Mouse (Mus musculus) limb, embryonic 12.5 days (tissue): ENCODE data around the gene 1700012A03Rik. TPM values are rescaled to one million over a fixed set of nuclear protein-coding genes. Genes with fewer than 3 reads are reported as not detected.

Source experiments
- ATAC-seq: fragments of 200-750 bp; cut with Nextera tagmentation; 2 replicates; pipeline ENCODE4 v1.8.0; 2017; ENCODE audit warnings: low read depth, moderate TSS enrichment; ENCODE audit not compliant: insufficient number of reproducible peaks, insufficient read depth, low FRiP score, low TSS enrichment
- H3K27ac ChIP-seq: fragments of 300-500 bp; sonication (generic); 2 replicates; pipeline ENCODE4 v1.5.1; 2016; ENCODE audit warnings: mild to moderate bottlenecking, moderate library complexity
- H3K27me3 ChIP-seq: fragments of 300-500 bp; sonication (generic); 2 replicates; pipeline ENCODE4 v1.6.1; 2016; ENCODE audit warnings: mild to moderate bottlenecking, moderate library complexity
- H3K36me3 ChIP-seq: fragments of 300-500 bp; sonication (generic); 2 replicates; pipeline ENCODE4 v1.6.1; 2016; ENCODE audit warnings: mild to moderate bottlenecking, moderate library complexity
- H3K4me1 ChIP-seq: fragments of 300-500 bp; sonication (generic); replicated peaks from 2 replicates; pipeline ENCODE4 v1.6.1; 2016
- H3K4me2 ChIP-seq: fragments of 300-500 bp; sonication (generic); 2 replicates; pipeline ENCODE4 v1.6.1; 2016; ENCODE audit warnings: mild to moderate bottlenecking, moderate library complexity
- H3K4me3 ChIP-seq: fragments of 300-500 bp; sonication (generic); replicated peaks from 2 replicates; pipeline ENCODE4 v1.5.1; 2016; ENCODE audit warnings: mild to moderate bottlenecking
- H3K9ac ChIP-seq: fragments of 300-500 bp; sonication (generic); replicated peaks from 2 replicates; pipeline ENCODE4 v1.6.1; 2016; ENCODE audit warnings: mild to moderate bottlenecking, moderate library complexity
- H3K9me3 ChIP-seq: fragments of 300-500 bp; sonication (generic); 2 replicates; pipeline ENCODE4 v1.6.1; 2016; ENCODE audit warnings: mild to moderate bottlenecking, moderate library complexity
- WGBS: fragments of 180-500 bp; shearing (Covaris S2); methylation state at CpG from one replicate; pipeline ENCODE4 v1.1.7; 2016; 5-methylcytosine and 5-hydroxymethylcytosine counted together
- polyA plus RNA-seq: library from polyadenylated mRNA; unstranded; fragments of >200 nt; fragmentation: Nextera tagmentation; extraction: Ambion mirVana; gene quantifications from 2 replicates; pipeline ENCODE4 v1.2.1, GENCODE M21; 2016

The 1700012A03Rik gene
- polyA plus RNA-seq, result not detected in 2 replicates

- Histone ChIP-seq H3K4me2 (no peak within 1 kb of the TSS), H3K27ac (no peak within 1 kb of the TSS), H3K27me3 (no peaks in the 10 kb centered on the region), H3K9me3 (no peaks in the 10 kb centered on the region), H3K4me1 (0 out of 2 replicates have a peak, but pooled peaks cover 8% of the 10 kb centered on the region), H3K9ac (no peak within 1 kb of the TSS), H3K36me3 (no peaks in the 10 kb centered on the region), H3K4me3 (no peak within 1 kb of the TSS)
- WGBS, result 71% methylated on average over 3 of the region's 3 CpGs
- no peak for ATAC-seq
Measured at GRCm38 (mm10) chr6:32049951-32050345, at the start of gene 1700012A03Rik. Gene 1700012A03Rik, plus strand, starts transcription at chr6:32050246.

DNA sequence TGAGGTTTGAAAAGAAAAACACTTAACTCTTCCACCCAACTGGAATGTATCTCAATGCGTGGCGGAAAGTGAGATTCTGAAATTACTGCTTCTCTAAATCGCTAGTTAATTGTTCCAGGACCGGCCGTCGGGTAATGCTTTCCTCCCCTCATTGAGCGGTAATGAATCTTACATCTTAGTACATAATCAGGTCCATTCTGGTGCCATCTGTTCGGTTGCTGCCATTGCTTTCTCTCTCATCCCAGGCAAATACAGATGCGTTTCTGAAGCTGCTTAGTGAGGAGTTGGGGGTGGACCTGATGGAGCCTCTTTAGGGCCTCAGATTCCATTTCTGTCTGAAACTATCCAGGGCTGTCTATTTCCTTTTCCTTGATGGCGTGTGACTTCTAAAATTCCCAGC is 45.8 kb upstream of the 1700012A03Rik start:
- no peaks in the 10 kb centered on the region for H3K9me3 ChIP-seq
- ATAC-seq, result no peak

DNA sequence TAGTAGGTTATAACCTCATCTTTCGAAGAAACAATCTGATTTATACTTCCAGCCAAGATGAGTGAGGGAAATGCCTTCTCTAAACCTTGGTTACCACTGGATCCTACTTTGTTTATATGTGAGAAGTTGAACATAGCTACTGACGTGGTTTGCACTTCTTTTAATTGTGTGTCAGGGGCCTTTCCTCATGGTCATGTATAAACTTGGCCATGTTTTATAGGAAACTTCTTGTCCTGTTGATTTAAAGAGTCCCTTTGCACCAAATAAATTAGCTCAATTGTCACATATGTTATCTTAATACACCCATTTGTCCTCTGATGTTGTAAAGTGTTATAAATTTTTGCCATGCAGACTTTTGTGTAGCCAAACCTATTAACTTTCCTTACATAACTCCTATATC is 44.1 kb upstream of the 1700012A03Rik start:
- Histone ChIP-seq H3K27ac (no peak overlapping the region), H3K9ac (no peak overlapping the region), H3K4me2 (no peak overlapping the region), H3K4me1 (no peaks in the 10 kb centered on the region), H3K4me3 (no peak overlapping the region), H3K27me3 (no peaks in the 10 kb centered on the region), H3K9me3 (no peaks in the 10 kb centered on the region), H3K36me3 (no peaks in the 10 kb centered on the region)
- 76% methylated on average over 2 of the region's 2 CpGs for WGBS
- no peak for ATAC-seq

More for the DNA sequence above, 45.8 kb upstream of the 1700012A03Rik start:
- Histone ChIP-seq H3K27ac (no peak overlapping the region), H3K36me3 (no peaks in the 10 kb centered on the region), H3K9ac (no peak overlapping the region), H3K4me2 (no peak overlapping the region), H3K4me1 (no peaks in the 10 kb centered on the region), H3K4me3 (no peak overlapping the region), H3K27me3 (no peaks in the 10 kb centered on the region)
- 81% methylated on average over 10 of the region's 10 CpGs for WGBS

DNA sequence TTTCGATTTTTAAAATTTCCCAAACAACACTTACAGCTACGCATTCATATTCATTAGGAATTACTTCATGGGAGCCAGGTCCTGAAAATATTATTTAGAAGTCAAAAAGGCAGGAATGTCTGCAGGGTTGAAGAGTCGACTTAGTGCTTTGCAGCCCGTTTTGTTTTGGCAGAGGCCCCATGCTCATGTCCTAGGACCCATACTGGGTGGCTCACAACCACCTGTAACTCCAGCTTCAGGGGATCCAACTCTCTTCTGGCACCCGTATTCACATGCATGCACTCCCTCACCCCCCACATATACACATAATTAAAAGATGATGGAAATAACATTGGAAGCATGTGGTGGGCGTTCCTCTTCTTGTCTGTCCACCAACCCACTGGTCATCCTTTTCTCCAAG is 43.7 kb upstream of the 1700012A03Rik start:
- Histone ChIP-seq H3K27ac (no peak overlapping the region), H3K4me1 (no peaks in the 10 kb centered on the region), H3K4me3 (no peak overlapping the region), H3K27me3 (no peaks in the 10 kb centered on the region), H3K9me3 (no peaks in the 10 kb centered on the region), H3K36me3 (no peaks in the 10 kb centered on the region), H3K4me2 (no peak overlapping the region), H3K9ac (no peak overlapping the region)
- 83% methylated on average over 6 of the region's 6 CpGs for WGBS
- no peak for ATAC-seq

DNA sequence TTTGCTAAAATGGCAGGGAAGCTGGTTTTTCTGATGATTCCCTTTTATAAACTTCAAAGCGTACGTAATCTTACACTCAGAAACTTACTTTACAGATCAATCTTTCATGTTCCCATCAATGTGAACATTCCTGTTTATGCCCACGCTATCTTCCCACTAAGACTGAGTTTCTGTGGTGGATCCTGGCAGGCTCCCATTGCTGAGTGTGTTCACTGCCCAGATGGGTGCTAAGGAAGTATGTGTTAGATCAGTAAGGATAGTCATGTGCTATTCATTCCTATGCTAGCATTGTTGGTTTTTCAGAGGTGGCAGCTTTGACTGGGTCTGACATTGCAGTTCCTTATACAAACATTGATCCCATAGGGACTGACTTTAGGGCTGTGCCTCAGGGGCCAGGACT is 42.7 kb upstream of the 1700012A03Rik start:
- H3K9me3 ChIP-seq, result no peaks in the 10 kb centered on the region
- WGBS, result 93% methylated on average over 3 of the region's 3 CpGs
- no peak for ATAC-seq
- H3K4me2 ChIP-seq, result no peak overlapping the region
- H3K4me1 ChIP-seq, result no peaks in the 10 kb centered on the region
- H3K27me3 ChIP-seq, result no peaks in the 10 kb centered on the region
- H3K9ac ChIP-seq, result no peak overlapping the region
- no peaks in the 10 kb centered on the region for H3K36me3 ChIP-seq
- no peak overlapping the region for H3K27ac ChIP-seq
- H3K4me3 ChIP-seq, result no peak overlapping the region

DNA sequence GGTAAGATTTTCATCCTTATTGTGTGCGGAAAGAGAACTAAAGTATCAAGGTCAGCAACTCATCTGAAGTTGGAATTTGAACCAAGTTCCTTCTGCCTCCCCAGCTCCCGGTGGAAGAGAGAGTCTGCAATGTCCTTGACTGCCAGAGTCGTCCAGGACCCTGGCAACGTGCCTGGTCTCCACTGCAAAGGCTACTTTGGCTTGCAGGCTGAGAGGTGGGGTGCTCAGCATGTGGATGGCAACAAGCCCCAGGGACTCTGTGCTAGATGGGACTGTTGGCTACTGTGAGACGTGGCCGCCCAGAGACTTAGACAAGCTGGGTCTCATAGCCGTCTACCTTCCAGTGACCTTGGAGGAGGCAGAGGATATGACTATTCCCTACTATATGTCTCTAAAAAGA is 33.2 kb upstream of the 1700012A03Rik start:
- H3K27ac ChIP-seq, result no peak overlapping the region
- peaks cover 3% of the 10 kb centered on the region; the same call in 1 of the 2 replicates for H3K27me3 ChIP-seq
- no peak overlapping the region for H3K9ac ChIP-seq
- no peaks in the 10 kb centered on the region for H3K9me3 ChIP-seq
- ATAC-seq, result no peak
- no peaks in the 10 kb centered on the region for H3K36me3 ChIP-seq
- no peak overlapping the region for H3K4me2 ChIP-seq
- no peak overlapping the region for H3K4me3 ChIP-seq
- H3K4me1 ChIP-seq, result no peaks in the 10 kb centered on the region
- WGBS, result 87% methylated on average over 7 of the region's 7 CpGs

- no peaks in the 10 kb centered on the region for H3K36me3 ChIP-seq
- H3K27me3 ChIP-seq, result peaks cover 3% of the 10 kb centered on the region; the same call in 1 of the 2 replicates
- WGBS, result 82% methylated on average over 14 of the region's 14 CpGs
- no peaks in the 10 kb centered on the region for H3K9me3 ChIP-seq
- no peak overlapping the region for H3K27ac ChIP-seq
- H3K9ac ChIP-seq, result no peak overlapping the region
- H3K4me3 ChIP-seq, result no peak overlapping the region
- H3K4me1 ChIP-seq, result no peaks in the 10 kb centered on the region
- ATAC-seq, result no peak
- H3K4me2 ChIP-seq, result no peak overlapping the region
Measured at GRCm38 (mm10) chr6:32017406-32018104, 32.5 kb upstream of the 1700012A03Rik start.

- WGBS, result 70% methylated on average over 5 of the region's 5 CpGs
- no peaks in the 10 kb centered on the region for H3K4me1 ChIP-seq
- peaks cover 3% of the 10 kb centered on the region; the same call in 1 of the 2 replicates for H3K27me3 ChIP-seq
- no peak overlapping the region for H3K27ac ChIP-seq
- no peaks in the 10 kb centered on the region for H3K36me3 ChIP-seq
- no peak overlapping the region for H3K9ac ChIP-seq
- H3K4me3 ChIP-seq, result no peak overlapping the region
- no peaks in the 10 kb centered on the region for H3K9me3 ChIP-seq
- ATAC-seq, result no peak
- H3K4me2 ChIP-seq, result no peak overlapping the region
Measured at GRCm38 (mm10) chr6:32018105-32018446, 32.0 kb upstream of the 1700012A03Rik start.

DNA sequence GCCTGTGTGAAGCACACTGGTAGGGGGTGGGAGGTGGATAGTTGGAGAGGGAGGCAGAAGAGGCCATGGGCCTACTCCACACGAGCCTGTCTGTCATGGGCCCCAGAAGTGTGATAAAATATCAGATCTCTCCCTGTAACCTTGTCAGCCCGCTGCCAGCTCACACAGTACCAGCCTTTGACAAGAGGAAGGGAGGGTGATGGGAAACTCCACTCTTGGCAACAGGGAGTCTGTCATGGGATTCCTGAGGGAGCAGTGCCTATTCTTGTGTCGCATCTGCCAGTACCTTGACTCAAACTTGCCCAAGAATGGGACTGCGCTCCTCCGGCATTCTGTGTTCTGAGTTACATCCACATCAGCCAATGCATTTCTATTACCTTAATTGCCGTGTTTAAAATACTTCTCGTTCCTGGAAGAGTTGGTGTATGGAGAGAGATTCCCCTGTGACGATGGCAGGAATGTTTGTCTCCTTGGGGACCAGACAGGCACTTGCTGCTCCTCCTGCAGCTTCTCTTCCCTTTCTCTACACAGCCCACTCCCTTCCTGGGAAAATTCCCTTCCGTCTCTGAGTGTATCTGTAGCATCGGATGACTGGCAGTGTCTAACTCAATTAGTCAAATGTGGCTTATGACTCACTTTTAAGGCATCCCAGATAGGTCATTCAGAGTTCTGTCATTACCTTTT is 28.1 kb upstream of the 1700012A03Rik start:
- H3K4me3 ChIP-seq, result no peak overlapping the region
- H3K4me1 ChIP-seq, result peaks cover 3% of the 10 kb centered on the region; the same call in 1 of the 2 replicates
- no peak overlapping the region for H3K27ac ChIP-seq
- no peaks in the 10 kb centered on the region for H3K36me3 ChIP-seq
- peaks cover 3% of the 10 kb centered on the region; the same call in 1 of the 2 replicates for H3K27me3 ChIP-seq
- H3K4me2 ChIP-seq, result no peak overlapping the region
- H3K9me3 ChIP-seq, result 0 out of 2 replicates have a peak, but pooled peaks cover 3% of the 10 kb centered on the region
- no peak for ATAC-seq
- 84% methylated on average over 10 of the region's 10 CpGs for WGBS
- no peak overlapping the region for H3K9ac ChIP-seq

DNA sequence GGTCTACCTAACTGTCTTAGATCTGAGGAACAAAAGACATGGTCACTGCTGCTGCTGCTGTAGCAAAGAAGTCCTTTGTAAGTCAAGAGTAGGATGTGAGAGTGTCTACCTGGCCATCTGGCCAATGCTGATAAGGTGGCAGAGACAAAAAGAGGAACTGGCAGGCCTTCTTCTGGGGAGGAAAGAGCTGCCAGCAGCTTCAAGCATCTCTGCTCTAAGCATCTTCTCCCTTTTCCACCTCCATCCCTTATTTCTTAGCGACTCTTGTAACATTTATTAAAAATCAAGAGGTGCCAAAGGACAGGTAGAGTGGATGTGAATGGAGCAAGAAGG is 27.5 kb upstream of the 1700012A03Rik start:
- no peaks in the 10 kb centered on the region for H3K36me3 ChIP-seq
- peaks cover 3% of the 10 kb centered on the region; the same call in 1 of the 2 replicates for H3K27me3 ChIP-seq
- peaks cover 3% of the 10 kb centered on the region; the same call in 1 of the 2 replicates for H3K4me1 ChIP-seq
- WGBS, result 88% methylated on average over 1 of the region's 1 CpGs
- H3K4me2 ChIP-seq, result no peak overlapping the region
- no peak overlapping the region for H3K9ac ChIP-seq
- 0 out of 2 replicates have a peak, but pooled peaks cover 3% of the 10 kb centered on the region for H3K9me3 ChIP-seq
- no peak overlapping the region for H3K4me3 ChIP-seq
- no peak for ATAC-seq
- no peak overlapping the region for H3K27ac ChIP-seq

DNA sequence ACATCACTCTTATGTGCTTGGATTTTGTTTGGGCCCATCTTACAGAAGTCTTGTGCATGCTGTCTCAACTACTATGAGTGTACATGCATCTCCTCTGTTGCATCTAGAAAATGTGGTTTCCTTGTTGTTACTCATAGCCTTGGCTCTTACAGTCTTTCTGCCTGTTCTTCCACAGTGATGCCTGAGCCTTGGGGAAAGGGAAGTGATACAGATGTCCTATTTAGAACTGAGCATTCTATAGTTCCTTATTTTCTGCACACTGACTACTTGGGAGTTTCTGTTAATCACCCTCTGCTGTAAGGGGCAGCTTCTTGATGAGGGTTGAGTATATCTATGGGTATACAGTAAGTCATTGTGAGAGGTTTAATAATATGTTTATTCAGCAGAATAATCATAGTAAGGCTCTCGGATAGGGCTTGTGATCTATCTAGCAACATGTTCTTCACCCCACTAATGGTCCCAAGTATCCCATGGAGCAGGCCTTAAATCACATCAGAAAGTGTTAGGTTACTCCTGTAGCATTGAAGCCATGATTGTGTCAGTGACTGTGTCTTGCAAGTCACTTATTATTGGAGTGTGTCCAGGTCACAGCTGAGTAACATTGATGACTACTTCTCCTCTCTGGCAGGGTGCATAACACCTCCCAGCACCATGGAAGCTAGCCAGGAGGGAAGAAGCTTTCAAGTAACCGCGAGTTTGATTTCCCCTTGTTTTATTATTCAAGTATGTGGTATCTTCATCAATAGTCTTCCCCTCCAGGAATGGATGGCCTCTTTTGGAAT is 21.6 kb upstream of the 1700012A03Rik start:
- Histone ChIP-seq H3K9me3 (0 out of 2 replicates have a peak, but pooled peaks cover 3% of the 10 kb centered on the region), H3K4me3 (no peak overlapping the region), H3K36me3 (no peaks in the 10 kb centered on the region), H3K27me3 (no peaks in the 10 kb centered on the region), H3K9ac (no peak overlapping the region), H3K4me1 (peaks cover 1% of the 10 kb centered on the region; the same call in 1 of the 2 replicates), H3K4me2 (no peak overlapping the region), H3K27ac (no peak overlapping the region)
- WGBS, result 80% methylated on average over 3 of the region's 3 CpGs
- ATAC-seq, result no peak
